ENCODE assay signal across 12 mouse cellular contexts in genomic region chr6:99260941-99261736, GRCm38 (mm10).
DNase-seq lines count a peak whose midpoint lies in the region; ATAC-seq and TF ChIP-seq lines count a peak whose summit lies in the region.
"Had no signal": no experiment of that assay in that cellular context is flagged by ENCODE, and none has a peak within 500 bp of the region (broad histone marks: within the 10 kb centered on the region; RNA-seq: fewer than 3 reads in every experiment).

No protein-coding gene starts in this region.

- 48% methylated on average over 11 of the region's 11 CpGs for WGBS in lung, adult 2 months

- no peak for DNase-seq in lung, adult 2 months
- no peak for DNase-seq in lung, adult 18-20 months
- peak; percentile 83 for DNase-seq in CD4-positive, CD25-positive, alpha-beta regulatory T cell, adult 2 months (ENCODE audit: low read depth, low spot score)
- DNase-seq in natural killer cell, adult 2 months (ENCODE audit: low spot score in 2 of 2) = peak; percentile 58 to 70
- DNase-seq in embryo, embryonic 10 days (ENCODE audit: low spot score) = no peak
- no peak for DNase-seq in MN1 (ENCODE audit: low spot score)
- DNase-seq in adrenal gland, postnatal 36 days = no peak
- DNase-seq: adrenal gland, adult 2 months; cerebellum, adult 11-12 months; kidney, adult 2 months had no signal

- no peak for TF ChIP-seq CTCF in lung, adult 2 months (IDR thresholded peaks at IDR 0.05; ENCODE audit: insufficient read depth, low read length)

- ATAC-seq in granulocyte monocyte progenitor cell, adult 5-6 weeks (replicated peaks; ENCODE audit: poor library complexity, severe bottlenecking) = peak; percentile 16

- peak overlapping the region; percentile 24 for H3K4me3 ChIP-seq in lung, adult 2 months (replicated peaks; ENCODE audit: extremely low read depth, low read depth, low read length)
- H3K4me3 ChIP-seq: midbrain, embryonic 10.5 days had no signal

- no peak for TF ChIP-seq POLR2A in lung, adult 2 months (IDR thresholded peaks at IDR 0.05; ENCODE audit: borderline replicate concordance, extremely low read depth, low read depth, low read length)

- H3K4me1 ChIP-seq in lung, adult 2 months (ENCODE audit: control insufficient read depth, insufficient read depth, low read length) = peaks cover 17% of the 10 kb centered on the region

Comparison
In these comparisons a context has a peak if more than half of its experiments do, and no peak if none do; other contexts are left out.
1. DNase-seq: peak in CD4-positive, CD25-positive, alpha-beta regulatory T cell, adult 2 months (single experiment) and natural killer cell, adult 2 months (2 of 2); none in lung, adult 2 months (single experiment), lung, adult 18-20 months (0 of 2), embryo, embryonic 10 days (single experiment), MN1 (single experiment) and adrenal gland, postnatal 36 days (0 of 2).